Mouse (Mus musculus): ENCODE measurements around the gene Zc4h2. TPM values are rescaled to one million over a fixed set of nuclear protein-coding genes. Genes with fewer than 3 reads are reported as not detected.
A peak's percentile ranks its signal among the peaks of the same experiment; 100 is the strongest.

The Zc4h2 gene
- 17.7 TPM in 2 replicates for polyA plus RNA-seq (2015; fragmentation: Nextera tagmentation; extraction: Ambion mirVana)

DNA sequence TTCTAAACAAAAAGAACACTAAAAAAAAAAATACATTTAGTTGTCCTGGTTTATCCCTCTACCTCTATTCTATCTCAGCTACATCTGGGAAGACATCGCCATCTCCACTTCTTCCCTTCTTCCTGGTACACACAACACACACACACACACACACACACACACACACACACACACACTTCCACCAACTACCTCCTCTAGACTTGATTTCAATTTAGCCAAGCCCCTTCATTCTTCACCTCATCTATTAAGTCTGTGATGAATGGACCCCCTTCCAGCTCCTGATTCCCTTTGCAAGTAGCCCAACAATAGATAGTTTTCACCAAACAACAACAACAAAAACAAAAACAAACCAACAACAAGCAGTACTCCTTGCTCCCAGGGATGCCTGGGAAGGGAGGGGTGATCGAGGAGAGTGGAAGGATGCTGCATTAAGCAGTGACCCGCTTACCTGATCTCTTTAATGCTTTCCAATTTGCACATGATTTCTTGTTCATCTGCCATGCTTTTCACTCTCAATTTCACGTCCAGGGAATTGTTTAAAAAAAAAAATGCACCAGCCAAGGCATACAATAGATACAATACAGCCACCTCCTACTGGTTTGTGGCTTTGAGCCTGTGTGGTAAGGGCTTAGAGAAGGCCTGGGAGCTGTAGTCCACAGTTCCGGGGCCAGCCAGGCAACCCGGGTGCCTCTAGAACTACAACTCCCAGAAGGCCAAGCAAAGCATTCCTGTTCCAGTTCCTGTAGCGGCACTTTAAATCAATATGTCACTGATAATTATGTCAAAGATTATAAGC lies at the start of gene Zc4h2:
TSS of gene Zc4h2 (minus strand) at position 706 of the 796 bp plus-strand sequence.
- H3K9me3 ChIP-seq (replicated peaks): no peaks in the 10 kb centered on the region
- ATAC-seq (ENCODE audit: insufficient number of reproducible peaks, low FRiP score, low TSS enrichment, low read depth): peak; percentile 92
- H3K36me3 ChIP-seq: no peaks in the 10 kb centered on the region
- H3K4me3 ChIP-seq (replicated peaks): peak within 1 kb of the TSS; percentile 50
- H3K27ac ChIP-seq (replicated peaks): 0 out of 2 replicates have a peak within 1 kb of the TSS, but pooled peaks have one; percentile 17
- H3K4me1 ChIP-seq: no peaks in the 10 kb centered on the region
- WGBS: 17% methylated on average over 7 of the region's 7 CpGs
- H3K27me3 ChIP-seq: no peaks in the 10 kb centered on the region
- peak within 1 kb of the TSS; percentile 45 for H3K4me2 ChIP-seq (replicated peaks)
- H3K9ac ChIP-seq: no peak within 1 kb of the TSS

DNA sequence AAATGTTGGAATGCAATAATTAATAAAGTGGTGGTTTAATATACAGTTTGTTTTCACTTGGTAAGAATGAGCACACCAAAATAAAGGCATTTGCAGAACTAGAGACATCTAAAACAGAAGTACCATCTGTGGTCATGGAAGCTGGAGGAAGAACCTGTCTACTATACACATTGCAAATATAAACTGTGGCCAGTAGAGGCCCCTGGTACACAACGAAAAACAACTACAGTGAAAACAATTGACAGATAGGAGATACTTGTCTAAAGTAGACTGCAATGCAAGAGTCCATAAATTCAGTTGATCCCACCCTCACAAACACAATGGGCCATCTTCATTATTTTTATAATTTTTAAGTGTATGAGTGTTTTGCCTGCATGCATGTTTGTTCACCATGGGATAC lies 28.8 kb upstream of the Zc4h2 start:
- 36% methylated on average over 1 of the region's 1 CpGs for WGBS
- H3K4me1 ChIP-seq: no peaks in the 10 kb centered on the region
- H3K27ac ChIP-seq (replicated peaks): no peak overlapping the region
- H3K27me3 ChIP-seq: no peaks in the 10 kb centered on the region
- H3K9ac ChIP-seq: no peak overlapping the region
- ATAC-seq (ENCODE audit: insufficient number of reproducible peaks, low FRiP score, low TSS enrichment, low read depth): no peak
- H3K36me3 ChIP-seq: no peaks in the 10 kb centered on the region
- H3K4me3 ChIP-seq (replicated peaks): no peak overlapping the region
- no peaks in the 10 kb centered on the region for H3K9me3 ChIP-seq (replicated peaks)
- no peak overlapping the region for H3K4me2 ChIP-seq (replicated peaks)

GRCm38 (mm10) chrX:95682206-95682605 lies 23.9 kb upstream of the Zc4h2 start:
- H3K4me1 ChIP-seq: no peaks in the 10 kb centered on the region
- no peak for ATAC-seq (ENCODE audit: insufficient number of reproducible peaks, low FRiP score, low TSS enrichment, low read depth)
- H3K4me2 ChIP-seq (replicated peaks): no peak overlapping the region
- H3K27ac ChIP-seq (replicated peaks): no peak overlapping the region
- H3K9ac ChIP-seq: no peak overlapping the region
- H3K27me3 ChIP-seq: no peaks in the 10 kb centered on the region
- 86% methylated on average over 1 of the region's 1 CpGs for WGBS
- no peaks in the 10 kb centered on the region for H3K9me3 ChIP-seq (replicated peaks)
- H3K36me3 ChIP-seq: no peaks in the 10 kb centered on the region
- H3K4me3 ChIP-seq (replicated peaks): no peak overlapping the region

- no peaks in the 10 kb centered on the region for H3K9me3 ChIP-seq (replicated peaks)
- H3K36me3 ChIP-seq: no peaks in the 10 kb centered on the region
- 21% methylated on average over 12 of the region's 12 CpGs for WGBS
- H3K27me3 ChIP-seq: no peaks in the 10 kb centered on the region
- peak overlapping the region; percentile 50 for H3K4me3 ChIP-seq (replicated peaks)
- H3K9ac ChIP-seq: no peak overlapping the region
- H3K4me1 ChIP-seq: no peaks in the 10 kb centered on the region
- 0 out of 2 replicates have a peak overlapping the region, but pooled peaks have one; percentile 17 for H3K27ac ChIP-seq (replicated peaks)
- H3K4me2 ChIP-seq (replicated peaks): peak overlapping the region; percentile 41
- peak; percentile 67; the same call in 1 of the 2 replicates for ATAC-seq (ENCODE audit: insufficient number of reproducible peaks, low FRiP score, low TSS enrichment, low read depth)
These were observed 333 bp upstream of the Zc4h2 start for GRCm38 (mm10) chrX:95658600-95659084.

GRCm38 (mm10) chrX:95600609-95601008 lies 57.7 kb downstream of the Zc4h2 start:
- H3K9ac ChIP-seq: no peak overlapping the region
- H3K4me1 ChIP-seq: no peaks in the 10 kb centered on the region
- ATAC-seq (ENCODE audit: insufficient number of reproducible peaks, low FRiP score, low TSS enrichment, low read depth): no peak
- no peak overlapping the region for H3K4me3 ChIP-seq (replicated peaks)
- no peaks in the 10 kb centered on the region for H3K36me3 ChIP-seq
- no peak overlapping the region for H3K4me2 ChIP-seq (replicated peaks)
- H3K27me3 ChIP-seq: no peaks in the 10 kb centered on the region
- H3K9me3 ChIP-seq (replicated peaks): no peaks in the 10 kb centered on the region
- WGBS: 76% methylated on average over 5 of the region's 5 CpGs
- H3K27ac ChIP-seq (replicated peaks): no peak overlapping the region

Other genes with a start within 250 kb of the Zc4h2 start
- 11.5 and 11.6 TPM in 2 replicates for gene Amer1, start 213.6 kb downstream of the Zc4h2 start, polyA plus RNA-seq (2015; fragmentation: Nextera tagmentation; extraction: Ambion mirVana)
- not detected in 2 replicates for gene Asb12, start 100.5 kb downstream of the Zc4h2 start, polyA plus RNA-seq (2015; fragmentation: Nextera tagmentation; extraction: Ambion mirVana)
- not detected in 2 replicates for gene Pfn5, start 100.4 kb downstream of the Zc4h2 start, polyA plus RNA-seq (2015; fragmentation: Nextera tagmentation; extraction: Ambion mirVana)
- gene Zc3h12b, start 53.2 kb upstream of the Zc4h2 start, polyA plus RNA-seq (2015; fragmentation: Nextera tagmentation; extraction: Ambion mirVana): 3.1 and 3.4 TPM in 2 replicates

Measured in embryonic facial prominence, embryonic 15.5 days (tissue).